Mouse (Mus musculus): ENCODE measurements around the gene Rps8. TPM values are rescaled to one million over a fixed set of nuclear protein-coding genes. Genes with fewer than 3 reads are reported as not detected.

The Rps8 gene
- total and polyA plus RNA-seq, 3 experiments = 1,480 to 5,379 (median 2,191) TPM

GRCm38 (mm10) chr4:117126675-117127290, 29.3 kb downstream of the Rps8 start, which contains the start of gene Tctex1d4:
Gene Tctex1d4, plus strand, starts transcription at chr4:117126794.
- dilution Hi-C loops (cut with MboI; ENCODE audit: extremely low pct_ligation_motif_present, extremely low pct_unique_long_range_greater_than_20kb, low sequenced_read_pairs) = no loop called here
- in situ Hi-C loops (cut with MboI; ENCODE audit: low pct_ligation_motif_present, low pct_unique_long_range_greater_than_20kb, low sequenced_read_pairs) = no loop called here
- H3K27ac ChIP-seq (ENCODE audit: insufficient read depth, low read depth) = peak within 1 kb of the TSS; percentile 94
- no peaks in the 10 kb centered on the region for H3K9me3 ChIP-seq (replicated peaks; ENCODE audit: low read length)
- peak within 1 kb of the TSS; percentile 64 for H3K4me2 ChIP-seq (ENCODE audit: insufficient read depth, low read depth, poor library complexity, severe bottlenecking)
- no peaks in the 10 kb centered on the region for H3K27me3 ChIP-seq (replicated peaks)
- H3K4me3 ChIP-seq (replicated peaks in 1 of 3; ENCODE audit: low read depth in 2 of 3, low read length in 2 of 3, poor library complexity in 1 of 3) = peak within 1 kb of the TSS in 2 of 3 experiments; percentile 18 to 33
- H3K36me3 ChIP-seq (replicated peaks in 1 of 2; ENCODE audit: control insufficient read depth in 1 of 2, insufficient read depth in 1 of 2, low read length in 1 of 2) = peaks cover 35 to 42% of the 10 kb centered on the region in 2 experiments
- peak within 1 kb of the TSS; percentile 54 for H3K9ac ChIP-seq (ENCODE audit: insufficient read depth, low read depth)
- peak; percentile 82 for DNase-seq (ENCODE audit: extremely low read depth)
- TF ChIP-seq TBP (conservative IDR thresholded peaks at IDR 0.05; ENCODE audit: low read depth, low read length) (peak; percentile 75), RAD21 (IDR thresholded peaks at IDR 0.05; ENCODE audit: low read depth, low read length) (no peak), CTCF (conservative IDR thresholded peaks at IDR 0.05 in 1 of 2, IDR thresholded peaks at IDR 0.05 in 1 of 2; ENCODE audit: low read depth in 2 of 2, low read length in 2 of 2) (no peak), NELFE (IDR thresholded peaks at IDR 0.05; ENCODE audit: low read depth, low read length) (peak; percentile 25; the same call in 1 of the 2 replicates), UBTF (IDR thresholded peaks at IDR 0.05; ENCODE audit: low read depth, low read length) (0 out of 2 replicates have a peak, but pooled peaks have one; percentile 37), JUN (IDR thresholded peaks at IDR 0.05; ENCODE audit: insufficient read depth, low read depth, low read length) (peak; percentile 18; the same call in 1 of the 2 replicates), CHD1 (IDR thresholded peaks at IDR 0.05; ENCODE audit: low read depth, low read length) (0 out of 2 replicates have a peak, but pooled peaks have one; percentile 54), JUND (conservative IDR thresholded peaks at IDR 0.05; ENCODE audit: low read depth, low read length) (no peak), SMC3 (IDR thresholded peaks at IDR 0.05; ENCODE audit: low read depth, low read length) (no peak), MXI1 (IDR thresholded peaks at IDR 0.05; ENCODE audit: low read depth, low read length) (0 out of 2 replicates have a peak, but pooled peaks have one; percentile 15), CHD2 (IDR thresholded peaks at IDR 0.05; ENCODE audit: low read length) (peak; percentile 23), MAZ (IDR thresholded peaks at IDR 0.05; ENCODE audit: low read depth, low read length) (0 out of 2 replicates have a peak, but pooled peaks have one; percentile 29), ETS1 (conservative IDR thresholded peaks at IDR 0.05; ENCODE audit: low read depth, low read length) (peak; percentile 52; the same call in 1 of the 2 replicates), POLR2A (IDR thresholded peaks at IDR 0.05; ENCODE audit: low read depth, low read length) (peak; percentile 54), USF1 (IDR thresholded peaks at IDR 0.05; ENCODE audit: low read depth, low read length) (no peak), ELF1 (IDR thresholded peaks at IDR 0.05; ENCODE audit: low read depth, low read length) (peak; percentile 40; the same call in 1 of the 2 replicates), MAX (IDR thresholded peaks at IDR 0.05; ENCODE audit: low read length) (0 out of 2 replicates have a peak, but pooled peaks have one; percentile 20), ZMIZ1 (IDR thresholded peaks at IDR 0.05; ENCODE audit: low read depth, low read length) (peak; percentile 54), MAFK (IDR thresholded peaks at IDR 0.05; ENCODE audit: insufficient replicate concordance, low read length) (0 out of 2 replicates have a peak, but pooled peaks have one; percentile 38), IRF4 (IDR thresholded peaks at IDR 0.05; ENCODE audit: low read depth, low read length) (peak; percentile 85), EP300 (IDR thresholded peaks at IDR 0.05; ENCODE audit: low read length) (peak; percentile 74), MEF2A (IDR thresholded peaks at IDR 0.05; ENCODE audit: borderline replicate concordance, low read depth, low read length) (peak; percentile 38; the same call in 1 of the 2 replicates)
- peaks cover 18 to 75% of the 10 kb centered on the region in 2 experiments for H3K4me1 ChIP-seq (ENCODE audit: control insufficient read depth in 1 of 2, insufficient read depth in 2 of 2)
- peaks cover 2% of the 10 kb centered on the region; the same call in 1 of the 2 replicates for H3K79me2 ChIP-seq (replicated peaks; ENCODE audit: control insufficient read depth, extremely low read depth, insufficient read depth, poor library complexity, severe bottlenecking)
